ENCODE assay signal across 9 mouse cellular contexts in the genomic region with DNA sequence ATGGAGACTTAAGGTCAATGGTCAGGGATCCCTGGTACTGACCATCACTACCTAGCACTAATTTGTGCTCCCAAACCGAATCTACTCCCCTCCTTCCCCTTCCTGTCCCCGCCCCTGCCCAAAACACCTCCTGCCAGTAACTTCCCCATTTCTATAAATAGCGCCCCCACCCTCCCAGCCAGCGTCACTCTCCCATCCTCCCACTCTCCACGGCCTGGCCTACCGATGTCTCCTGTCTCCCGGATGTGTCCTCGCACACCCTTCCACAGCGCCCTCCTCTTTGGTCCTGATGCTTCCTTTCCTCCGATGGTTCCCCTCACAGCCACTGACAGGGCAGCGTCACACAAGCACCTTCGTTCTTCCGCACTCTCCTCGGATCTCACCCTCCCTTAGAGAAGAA. TPM values are rescaled to one million over a fixed set of nuclear protein-coding genes. Genes with fewer than 3 reads are reported as not detected.
A peak's percentile ranks its signal among the peaks of the same experiment; 100 is the strongest.
DNase-seq lines count a peak whose midpoint lies in the region; ATAC-seq and TF ChIP-seq lines count a peak whose summit lies in the region.
"Had no signal": no experiment of that assay in that cellular context is flagged by ENCODE, and none has a peak within 500 bp of the region (broad histone marks: within the 10 kb centered on the region; RNA-seq: fewer than 3 reads in every experiment).

No protein-coding gene starts in this region.

- no peak for TF ChIP-seq CTCF in cortical plate, adult 2 months (IDR thresholded peaks at IDR 0.05; ENCODE audit: extremely low read depth, insufficient read depth, low read length)

- H3K27me3 ChIP-seq in liver, embryonic 12.5 days (replicated peaks): peaks cover 12% of the 10 kb centered on the region

- peaks cover 12% of the 10 kb centered on the region for H3K4me1 ChIP-seq in cortical plate, adult 2 months (ENCODE audit: control insufficient read depth, insufficient read depth, low read length)
- peaks cover 46% of the 10 kb centered on the region for H3K4me1 ChIP-seq in liver, embryonic 12.5 days

- H3K4me3 ChIP-seq in cortical plate, adult 2 months (ENCODE audit: insufficient read depth, low read length): no peak overlapping the region
- H3K4me3 ChIP-seq in liver, embryonic 12.5 days: no peak overlapping the region
- H3K4me3 ChIP-seq: myocyte had no signal

- peak; percentile 15; the same call in 1 of the 2 replicates for TF ChIP-seq POLR2A in cortical plate, adult 2 months (IDR thresholded peaks at IDR 0.05; ENCODE audit: extremely low read depth, insufficient read depth, low read length)

- H3K27ac ChIP-seq in cortical plate, adult 2 months (ENCODE audit: insufficient read depth, low read length): peak overlapping the region; percentile 9; the same call in 1 of the 2 replicates
- no peak overlapping the region for H3K27ac ChIP-seq in liver, embryonic 12.5 days

- WGBS in liver, embryonic 12.5 days (ENCODE audit: insufficient replicate concordance): 5% methylated on average over 14 of the region's 14 CpGs

- peak; percentile 24 for DNase-seq in retina, postnatal 1 day
- no peak for DNase-seq in retina, embryonic 14.5 days (ENCODE audit: low spot score)
- DNase-seq in heart, postnatal 25 days (ENCODE audit: low spot score): peak; percentile 58
- DNase-seq in right cerebral cortex, postnatal 14 days: peak; percentile 65
- DNase-seq in urinary bladder, adult 2 months (ENCODE audit: low spot score): no peak
- no peak for DNase-seq in c-Kit-positive CD71-positive TER-119-positive erythroid progenitor cells, embryonic 14.5 days (ENCODE audit: low spot score)

- H3K4me2 ChIP-seq in liver, embryonic 12.5 days: peak overlapping the region; percentile 54

- H3K9ac ChIP-seq in liver, embryonic 12.5 days: no peak overlapping the region

- no peaks in the 10 kb centered on the region for H3K36me3 ChIP-seq in liver, embryonic 12.5 days

- H3K9me3 ChIP-seq in liver, embryonic 12.5 days (replicated peaks): no peaks in the 10 kb centered on the region

- peak; percentile 51 for ATAC-seq in liver, embryonic 12.5 days

- intact Hi-C loops in heart, postnatal 25 days (cut with DNase I): no loop called here

RNA-seq across cellular contexts. Expression of a gene that starts 39.9 kb away (rescaled TPM):
- 53.3 and 53.6 TPM in 2 replicates for polyA plus RNA-seq in cortical plate, adult 2 months (2012; rRNA removed)
- 10 to 100 TPM; 12.7 to 16.5 TPM for total RNA-seq in heart, postnatal 25 days (2021)
- polyA plus RNA-seq in liver, embryonic 12.5 days (2016; fragmentation: Nextera tagmentation; extraction: Ambion mirVana): 6.1 and 6.9 TPM in 2 replicates
- 29.7 and 40.7 TPM in 2 replicates for polyA plus RNA-seq in urinary bladder, adult 2 months (2012; rRNA removed)

Comparison
In these comparisons a context has a peak if more than half of its experiments do, and no peak if none do; other contexts are left out.
1. DNase-seq: peak in retina, postnatal 1 day (single experiment), heart, postnatal 25 days (single experiment) and right cerebral cortex, postnatal 14 days (single experiment); none in retina, embryonic 14.5 days (single experiment), urinary bladder, adult 2 months (single experiment) and c-Kit-positive CD71-positive TER-119-positive erythroid progenitor cells, embryonic 14.5 days (single experiment).